Mouse (Mus musculus): Measurements from ENCODE around the gene Zbp1. TPM values are rescaled to one million over a fixed set of nuclear protein-coding genes. Genes with fewer than 3 reads are reported as not detected.

The Zbp1 gene
- polyA plus RNA-seq, 1 experiment, result 0.74 TPM

- TF ChIP-seq POLR2A (IDR thresholded peaks at IDR 0.05; ENCODE audit: borderline replicate concordance, insufficient read depth, low read length) (no peak), CTCF (IDR thresholded peaks at IDR 0.05; ENCODE audit: borderline replicate concordance, insufficient read depth, low read depth, low read length) (no peak)
- Histone ChIP-seq H3K4me1 (ENCODE audit: control insufficient read depth, insufficient read depth, low read length) (no peaks in the 10 kb centered on the region), H3K27ac (ENCODE audit: insufficient read depth, low read length) (no peak overlapping the region), H3K4me3 (replicated peaks; ENCODE audit: insufficient read depth, low read depth, low read length) (no peak overlapping the region), H3K27me3 (ENCODE audit: control insufficient read depth, insufficient read depth, low read length) (no peaks in the 10 kb centered on the region)
- DNase-seq, result no peak
- 91% methylated on average over 14 of the region's 14 CpGs for WGBS
These were observed 13.1 kb downstream of the Zbp1 start for GRCm38 (mm10) chr2:173205563-173206099.

GRCm38 (mm10) chr2:173204671-173205070 lies 14.1 kb downstream of the Zbp1 start:
- TF ChIP-seq POLR2A (IDR thresholded peaks at IDR 0.05; ENCODE audit: borderline replicate concordance, insufficient read depth, low read length) (no peak), CTCF (IDR thresholded peaks at IDR 0.05; ENCODE audit: borderline replicate concordance, insufficient read depth, low read depth, low read length) (no peak)
- DNase-seq, result no peak
- H3K27ac ChIP-seq (ENCODE audit: insufficient read depth, low read length), result no peak overlapping the region
- no peak overlapping the region for H3K4me3 ChIP-seq (replicated peaks; ENCODE audit: insufficient read depth, low read depth, low read length)
- H3K27me3 ChIP-seq (ENCODE audit: control insufficient read depth, insufficient read depth, low read length), result no peaks in the 10 kb centered on the region
- no peaks in the 10 kb centered on the region for H3K4me1 ChIP-seq (ENCODE audit: control insufficient read depth, insufficient read depth, low read length)
- WGBS, result 55% methylated on average over 4 of the region's 4 CpGs

GRCm38 (mm10) chr2:173203726-173204125 lies 15.0 kb downstream of the Zbp1 start:
- H3K4me1 ChIP-seq (ENCODE audit: control insufficient read depth, insufficient read depth, low read length), result no peaks in the 10 kb centered on the region
- WGBS, result 78% methylated on average over 3 of the region's 3 CpGs
- TF ChIP-seq POLR2A (IDR thresholded peaks at IDR 0.05; ENCODE audit: borderline replicate concordance, insufficient read depth, low read length) (no peak), CTCF (IDR thresholded peaks at IDR 0.05; ENCODE audit: borderline replicate concordance, insufficient read depth, low read depth, low read length) (no peak)
- H3K27ac ChIP-seq (ENCODE audit: insufficient read depth, low read length), result no peak overlapping the region
- no peak for DNase-seq
- no peak overlapping the region for H3K4me3 ChIP-seq (replicated peaks; ENCODE audit: insufficient read depth, low read depth, low read length)
- no peaks in the 10 kb centered on the region for H3K27me3 ChIP-seq (ENCODE audit: control insufficient read depth, insufficient read depth, low read length)

- 91% methylated on average over 19 of the region's 19 CpGs for WGBS
- Histone ChIP-seq H3K4me1 (ENCODE audit: control insufficient read depth, insufficient read depth, low read length) (no peaks in the 10 kb centered on the region), H3K27me3 (ENCODE audit: control insufficient read depth, insufficient read depth, low read length) (no peaks in the 10 kb centered on the region), H3K27ac (ENCODE audit: insufficient read depth, low read length) (no peak overlapping the region), H3K4me3 (replicated peaks; ENCODE audit: insufficient read depth, low read depth, low read length) (no peak overlapping the region)
- no peak for TF ChIP-seq POLR2A (IDR thresholded peaks at IDR 0.05; ENCODE audit: borderline replicate concordance, insufficient read depth, low read length)
- TF ChIP-seq CTCF (IDR thresholded peaks at IDR 0.05; ENCODE audit: borderline replicate concordance, insufficient read depth, low read depth, low read length), result no peak
- no peak for DNase-seq
These were observed 15.6 kb downstream of the Zbp1 start for GRCm38 (mm10) chr2:173202924-173203689.

GRCm38 (mm10) chr2:173194796-173195195 lies 23.9 kb downstream of the Zbp1 start:
- no peak for DNase-seq
- no peak overlapping the region for H3K4me3 ChIP-seq (replicated peaks; ENCODE audit: insufficient read depth, low read depth, low read length)
- H3K27ac ChIP-seq (ENCODE audit: insufficient read depth, low read length), result no peak overlapping the region
- H3K27me3 ChIP-seq (ENCODE audit: control insufficient read depth, insufficient read depth, low read length), result no peaks in the 10 kb centered on the region
- 81% methylated on average over 4 of the region's 4 CpGs for WGBS
- TF ChIP-seq CTCF (IDR thresholded peaks at IDR 0.05; ENCODE audit: borderline replicate concordance, insufficient read depth, low read depth, low read length) (no peak), POLR2A (IDR thresholded peaks at IDR 0.05; ENCODE audit: borderline replicate concordance, insufficient read depth, low read length) (no peak)
- H3K4me1 ChIP-seq (ENCODE audit: control insufficient read depth, insufficient read depth, low read length), result no peaks in the 10 kb centered on the region

- TF ChIP-seq POLR2A (IDR thresholded peaks at IDR 0.05; ENCODE audit: borderline replicate concordance, insufficient read depth, low read length) (no peak), CTCF (IDR thresholded peaks at IDR 0.05; ENCODE audit: borderline replicate concordance, insufficient read depth, low read depth, low read length) (no peak)
- no peak for DNase-seq
- Histone ChIP-seq H3K4me3 (replicated peaks; ENCODE audit: insufficient read depth, low read depth, low read length) (no peak overlapping the region), H3K4me1 (ENCODE audit: control insufficient read depth, insufficient read depth, low read length) (no peaks in the 10 kb centered on the region), H3K27ac (ENCODE audit: insufficient read depth, low read length) (no peak overlapping the region), H3K27me3 (ENCODE audit: control insufficient read depth, insufficient read depth, low read length) (no peaks in the 10 kb centered on the region)
- 47% methylated on average over 8 of the region's 8 CpGs for WGBS
These were observed 31.4 kb downstream of the Zbp1 start for GRCm38 (mm10) chr2:173187182-173187855.

- WGBS, result 29% methylated on average over 26 of the region's 26 CpGs
- H3K4me3 ChIP-seq (replicated peaks; ENCODE audit: insufficient read depth, low read depth, low read length), result no peak overlapping the region
- TF ChIP-seq CTCF (IDR thresholded peaks at IDR 0.05; ENCODE audit: borderline replicate concordance, insufficient read depth, low read depth, low read length) (peak; percentile 95), POLR2A (IDR thresholded peaks at IDR 0.05; ENCODE audit: borderline replicate concordance, insufficient read depth, low read length) (no peak)
- H3K4me1 ChIP-seq (ENCODE audit: control insufficient read depth, insufficient read depth, low read length), result no peaks in the 10 kb centered on the region
- H3K27me3 ChIP-seq (ENCODE audit: control insufficient read depth, insufficient read depth, low read length), result no peaks in the 10 kb centered on the region
- peak; percentile 56 to 77 for DNase-seq
- H3K27ac ChIP-seq (ENCODE audit: insufficient read depth, low read length), result no peak overlapping the region
These were observed 32.4 kb downstream of the Zbp1 start for GRCm38 (mm10) chr2:173186047-173186943.

Data from cerebellum, adult 2 months (tissue).